Mouse (Mus musculus): ENCODE measurements at regions not wholly inside any gene's neighbourhood (a gene's known extent, or its start where the extent isn't known, plus 50 kb on each side); places are given as distances from the start of the nearest gene placed in this dataset.

GRCm38 (mm10) chr13:35229601-35230000 lies 202.7 kb upstream of the Eci2 start:
- Histone ChIP-seq H3K27ac (no peak overlapping the region), H3K4me2 (replicated peaks) (no peak overlapping the region), H3K27me3 (replicated peaks) (no peaks in the 10 kb centered on the region), H3K9me3 (no peaks in the 10 kb centered on the region), H3K9ac (no peak overlapping the region), H3K4me3 (replicated peaks) (no peak overlapping the region), H3K36me3 (no peaks in the 10 kb centered on the region), H3K4me1 (replicated peaks) (no peaks in the 10 kb centered on the region)
- 73% methylated on average over 2 of the region's 2 CpGs for WGBS
- no peak for ATAC-seq

GRCm38 (mm10) chr13:35233636-35234035 lies 206.7 kb upstream of the Eci2 start:
- 85% methylated on average over 1 of the region's 1 CpGs for WGBS
- ATAC-seq: no peak

GRCm38 (mm10) chr13:35241443-35241842 lies 214.5 kb upstream of the Eci2 start:
- H3K4me1 ChIP-seq (replicated peaks): no peaks in the 10 kb centered on the region
- no peaks in the 10 kb centered on the region for H3K9me3 ChIP-seq
- no peaks in the 10 kb centered on the region for H3K36me3 ChIP-seq
- H3K4me2 ChIP-seq (replicated peaks): no peak overlapping the region
- H3K4me3 ChIP-seq (replicated peaks): no peak overlapping the region
- H3K27me3 ChIP-seq (replicated peaks): no peaks in the 10 kb centered on the region
- 70% methylated on average over 2 of the region's 2 CpGs for WGBS
- no peak for ATAC-seq
- no peak overlapping the region for H3K27ac ChIP-seq
- H3K9ac ChIP-seq: no peak overlapping the region

More at GRCm38 (mm10) chr13:35233636-35234035, 206.7 kb upstream of the Eci2 start:
- Histone ChIP-seq H3K4me2 (replicated peaks) (no peak overlapping the region), H3K27me3 (replicated peaks) (no peaks in the 10 kb centered on the region), H3K36me3 (no peaks in the 10 kb centered on the region), H3K27ac (no peak overlapping the region), H3K4me1 (replicated peaks) (no peaks in the 10 kb centered on the region), H3K9ac (no peak overlapping the region), H3K4me3 (replicated peaks) (no peak overlapping the region), H3K9me3 (no peaks in the 10 kb centered on the region)

GRCm38 (mm10) chr13:35243946-35244345 lies 217.1 kb upstream of the Eci2 start:
- Histone ChIP-seq H3K27me3 (replicated peaks) (no peaks in the 10 kb centered on the region), H3K36me3 (no peaks in the 10 kb centered on the region), H3K27ac (no peak overlapping the region), H3K4me3 (replicated peaks) (no peak overlapping the region), H3K9ac (no peak overlapping the region), H3K9me3 (no peaks in the 10 kb centered on the region), H3K4me2 (replicated peaks) (no peak overlapping the region), H3K4me1 (replicated peaks) (no peaks in the 10 kb centered on the region)
- no peak for ATAC-seq

GRCm38 (mm10) chr13:35257386-35257785 lies 230.5 kb upstream of the Eci2 start:
- no peak overlapping the region for H3K9ac ChIP-seq
- WGBS: 83% methylated on average over 2 of the region's 2 CpGs
- H3K4me3 ChIP-seq (replicated peaks): no peak overlapping the region
- H3K27me3 ChIP-seq (replicated peaks): no peaks in the 10 kb centered on the region
- H3K27ac ChIP-seq: no peak overlapping the region
- H3K9me3 ChIP-seq: no peaks in the 10 kb centered on the region
- H3K4me1 ChIP-seq (replicated peaks): no peaks in the 10 kb centered on the region
- H3K4me2 ChIP-seq (replicated peaks): no peak overlapping the region
- no peak for ATAC-seq
- H3K36me3 ChIP-seq: no peaks in the 10 kb centered on the region

GRCm38 (mm10) chr13:35258720-35259119 lies 231.8 kb upstream of the Eci2 start:
- H3K9me3 ChIP-seq: no peaks in the 10 kb centered on the region
- 97% methylated on average over 1 of the region's 1 CpGs for whole genome bisulfite sequencing

GRCm38 (mm10) chr13:35283959-35284358 lies 257.1 kb upstream of the Eci2 start:
- ATAC-seq: no peak
- Histone ChIP-seq H3K36me3 (no peaks in the 10 kb centered on the region), H3K9ac (no peak overlapping the region), H3K4me2 (replicated peaks) (no peak overlapping the region), H3K4me3 (replicated peaks) (no peak overlapping the region), H3K4me1 (replicated peaks) (no peaks in the 10 kb centered on the region), H3K27ac (no peak overlapping the region), H3K9me3 (no peaks in the 10 kb centered on the region), H3K27me3 (replicated peaks) (no peaks in the 10 kb centered on the region)
- 59% methylated on average over 1 of the region's 1 CpGs for WGBS

More at GRCm38 (mm10) chr13:35258720-35259119, 231.8 kb upstream of the Eci2 start:
- Histone ChIP-seq H3K4me3 (replicated peaks) (no peak overlapping the region), H3K27ac (no peak overlapping the region), H3K36me3 (no peaks in the 10 kb centered on the region), H3K27me3 (replicated peaks) (no peaks in the 10 kb centered on the region), H3K4me2 (replicated peaks) (no peak overlapping the region), H3K9ac (no peak overlapping the region), H3K4me1 (replicated peaks) (no peaks in the 10 kb centered on the region)
- ATAC-seq: no peak

GRCm38 (mm10) chr13:35302088-35302487 lies 275.2 kb upstream of the Eci2 start:
- Histone ChIP-seq H3K27ac (no peak overlapping the region), H3K9me3 (no peaks in the 10 kb centered on the region), H3K4me3 (replicated peaks) (no peak overlapping the region), H3K4me1 (replicated peaks) (no peaks in the 10 kb centered on the region), H3K27me3 (replicated peaks) (no peaks in the 10 kb centered on the region), H3K4me2 (replicated peaks) (no peak overlapping the region), H3K9ac (no peak overlapping the region), H3K36me3 (no peaks in the 10 kb centered on the region)
- no peak for ATAC-seq
- 82% methylated on average over 1 of the region's 1 CpGs for WGBS

GRCm38 (mm10) chr13:35316772-35317171 lies 289.9 kb upstream of the Eci2 start:
- WGBS: 89% methylated on average over 1 of the region's 1 CpGs
- no peak overlapping the region for H3K4me2 ChIP-seq (replicated peaks)
- ATAC-seq: no peak
- H3K27ac ChIP-seq: no peak overlapping the region
- no peaks in the 10 kb centered on the region for H3K27me3 ChIP-seq (replicated peaks)
- H3K9me3 ChIP-seq: no peaks in the 10 kb centered on the region
- no peak overlapping the region for H3K9ac ChIP-seq
- H3K4me3 ChIP-seq (replicated peaks): no peak overlapping the region
- H3K36me3 ChIP-seq: no peaks in the 10 kb centered on the region
- H3K4me1 ChIP-seq (replicated peaks): no peaks in the 10 kb centered on the region

- H3K4me2 ChIP-seq (replicated peaks): no peak overlapping the region
- no peaks in the 10 kb centered on the region for H3K4me1 ChIP-seq (replicated peaks)
- no peaks in the 10 kb centered on the region for H3K9me3 ChIP-seq
- H3K4me3 ChIP-seq (replicated peaks): no peak overlapping the region
- no peak overlapping the region for H3K9ac ChIP-seq
- no peaks in the 10 kb centered on the region for H3K27me3 ChIP-seq (replicated peaks)
- no peak overlapping the region for H3K27ac ChIP-seq
- ATAC-seq: no peak
- WGBS: 61% methylated on average over 10 of the region's 10 CpGs
- no peaks in the 10 kb centered on the region for H3K36me3 ChIP-seq
Measured at GRCm38 (mm10) chr13:35326682-35327242, 299.9 kb upstream of the Eci2 start.

GRCm38 (mm10) chr13:35328320-35328719 lies 301.4 kb upstream of the Eci2 start:
- H3K27ac ChIP-seq: no peak overlapping the region
- 63% methylated on average over 2 of the region's 2 CpGs for whole genome bisulfite sequencing
- H3K27me3 ChIP-seq (replicated peaks): no peaks in the 10 kb centered on the region
- H3K4me2 ChIP-seq (replicated peaks): no peak overlapping the region
- no peak overlapping the region for H3K9ac ChIP-seq
- H3K4me3 ChIP-seq (replicated peaks): no peak overlapping the region
- no peaks in the 10 kb centered on the region for H3K36me3 ChIP-seq
- no peak for ATAC-seq
- no peaks in the 10 kb centered on the region for H3K4me1 ChIP-seq (replicated peaks)
- H3K9me3 ChIP-seq: no peaks in the 10 kb centered on the region

GRCm38 (mm10) chr13:35330926-35331325 lies 304.0 kb upstream of the Eci2 start:
- WGBS: 78% methylated on average over 1 of the region's 1 CpGs

GRCm38 (mm10) chr13:35345507-35346129 lies 314.0 kb upstream of the Cdyl start:
- Histone ChIP-seq H3K4me2 (replicated peaks) (no peak overlapping the region), H3K9ac (no peak overlapping the region), H3K9me3 (no peaks in the 10 kb centered on the region), H3K27ac (no peak overlapping the region), H3K36me3 (no peaks in the 10 kb centered on the region), H3K4me1 (replicated peaks) (no peaks in the 10 kb centered on the region), H3K4me3 (replicated peaks) (no peak overlapping the region), H3K27me3 (replicated peaks) (no peaks in the 10 kb centered on the region)
- 78% methylated on average over 2 of the region's 2 CpGs for WGBS
- no peak for ATAC-seq

More at GRCm38 (mm10) chr13:35330926-35331325, 304.0 kb upstream of the Eci2 start:
- ATAC-seq: no peak
- Histone ChIP-seq H3K27me3 (replicated peaks) (no peaks in the 10 kb centered on the region), H3K9ac (no peak overlapping the region), H3K9me3 (no peaks in the 10 kb centered on the region), H3K4me3 (replicated peaks) (no peak overlapping the region), H3K4me1 (replicated peaks) (no peaks in the 10 kb centered on the region), H3K4me2 (replicated peaks) (no peak overlapping the region), H3K36me3 (no peaks in the 10 kb centered on the region), H3K27ac (no peak overlapping the region)

Data from intestine, embryonic 15.5 days (tissue).